Mouse (Mus musculus) bone marrow, adult 2 months (tissue): ENCODE results near the gene Ick. TPM values are rescaled to one million over a fixed set of nuclear protein-coding genes. Genes with fewer than 3 reads are reported as not detected.

ENCODE experiments used
- H3K27ac ChIP-seq: fragments of 200-500 bp; 2 replicates; pipeline ENCODE4 v1.5.1; 2012; ENCODE audit warnings: low read depth, mild to moderate bottlenecking, control low read depth, inconsistent platforms, low read length; ENCODE audit not compliant: control insufficient read depth, poor library complexity, insufficient read depth
- H3K4me1 ChIP-seq: fragments of 200-500 bp; 2 replicates; pipeline ENCODE4 v1.6.1; 2011; ENCODE audit warnings: low read length; ENCODE audit not compliant: control insufficient read depth, insufficient read depth
- H3K4me3 ChIP-seq: fragments of 200-500 bp; replicated peaks from 2 replicates; pipeline ENCODE3; 2011; ENCODE audit warnings: mild to moderate bottlenecking, low read depth, low read length, control low read depth; ENCODE audit not compliant: control insufficient read depth
- CTCF ChIP-seq: fragments of 200-500 bp; IDR thresholded peaks from 2 replicates; pipeline ENCODE4 v1.5.1; 2011; ENCODE audit warnings: low read length, control low read depth; ENCODE audit not compliant: control insufficient read depth, insufficient read depth
- POLR2A ChIP-seq: fragments of 200-500 bp; IDR thresholded peaks from 2 replicates; pipeline ENCODE4 v1.6.1; 2011; ENCODE audit warnings: low read depth, mild to moderate bottlenecking, control low read depth, low read length, borderline replicate concordance; ENCODE audit not compliant: control insufficient read depth
- WGBS: fragments of 180-500 bp; shearing (Covaris S2); methylation state at CpG from one replicate; pipeline ENCODE4 v1.1.7; 2018; 5-methylcytosine and 5-hydroxymethylcytosine counted together
- polyA plus RNA-seq: library from polyadenylated mRNA; stranded (reverse); fragments of >200 nt; gene quantifications from 2 replicates; pipeline ENCODE4 v1.2.4, GENCODE M21; 2011; ENCODE audit warnings: low replicate concordance; ENCODE audit not compliant: missing spikeins, insufficient read depth, insufficient read length

The Ick gene
- polyA plus RNA-seq, 1 experiment: 6.5 TPM

DNA sequence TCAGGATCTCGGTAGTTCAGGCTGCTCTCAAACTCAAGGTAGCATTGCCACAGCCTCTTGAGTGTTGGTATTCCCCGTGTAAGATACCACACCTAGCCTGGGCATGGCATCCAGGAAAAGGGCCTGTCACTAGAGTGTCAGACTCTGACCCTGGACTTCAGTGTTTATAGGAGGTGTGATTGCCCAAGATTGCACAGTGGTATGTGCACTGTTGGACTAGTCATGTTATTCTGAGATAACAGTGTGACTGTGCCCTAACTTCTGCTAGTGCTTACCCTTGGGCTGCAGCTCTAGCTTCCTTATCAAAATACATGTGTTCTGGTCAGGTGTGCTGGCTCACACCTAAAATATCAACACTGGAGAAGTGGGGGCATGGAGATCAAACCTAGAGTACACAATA is 8.7 kb downstream of the Ick start:
- TF ChIP-seq CTCF (no peak), POLR2A (no peak)
- WGBS: 76% methylated on average over 2 of the region's 2 CpGs
- no peak overlapping the region for H3K4me3 ChIP-seq
- H3K4me1 ChIP-seq: no peaks in the 10 kb centered on the region
- no peak overlapping the region for H3K27ac ChIP-seq

DNA sequence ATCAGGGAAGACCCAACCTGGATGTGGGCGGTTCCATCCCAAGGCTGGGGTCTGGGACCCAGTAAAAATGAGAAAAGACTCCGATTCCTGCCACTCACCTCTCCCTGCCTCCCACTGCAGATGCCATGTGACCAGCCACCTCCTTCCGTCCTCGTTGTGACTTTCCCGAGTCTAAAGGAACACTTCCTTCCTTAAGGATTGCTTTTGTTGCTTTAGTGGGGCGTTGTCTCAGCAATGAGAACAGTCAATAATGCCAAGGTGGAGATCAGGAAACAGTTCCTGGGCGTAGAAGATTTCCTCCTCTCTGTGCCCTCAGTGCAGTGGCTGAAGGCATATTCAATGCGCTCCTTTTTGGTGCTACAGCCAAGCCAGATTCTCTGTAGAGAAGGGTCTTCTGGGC is 12.4 kb downstream of the Ick start:
- Histone ChIP-seq H3K4me1 (no peaks in the 10 kb centered on the region), H3K4me3 (no peak overlapping the region), H3K27ac (no peak overlapping the region)
- TF ChIP-seq CTCF: no peak
- WGBS: 84% methylated on average over 8 of the region's 8 CpGs

DNA sequence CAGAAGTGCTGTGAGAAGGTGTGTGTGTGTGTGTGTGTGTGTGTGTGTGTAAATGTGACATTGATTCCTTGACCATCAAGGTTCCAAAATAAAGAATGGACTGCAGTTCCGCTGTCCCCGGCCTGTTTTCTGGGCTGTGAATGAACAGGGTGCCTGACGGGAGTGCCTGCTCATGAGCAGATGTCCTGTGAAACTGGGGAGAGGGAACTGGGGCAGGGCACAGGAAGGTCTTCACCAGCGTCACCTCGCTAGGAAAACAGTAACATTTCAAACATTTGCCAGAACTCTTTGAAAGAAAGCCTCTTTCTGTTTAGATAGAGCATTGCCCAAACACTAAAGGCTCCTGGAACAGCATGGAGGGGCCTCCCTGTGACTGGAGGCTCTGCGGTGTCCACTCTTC is 13.0 kb downstream of the Ick start:
- WGBS: 88% methylated on average over 6 of the region's 6 CpGs
- H3K27ac ChIP-seq: no peak overlapping the region
- no peak for TF ChIP-seq CTCF
- no peak for TF ChIP-seq POLR2A
- no peak overlapping the region for H3K4me3 ChIP-seq
- no peaks in the 10 kb centered on the region for H3K4me1 ChIP-seq

DNA sequence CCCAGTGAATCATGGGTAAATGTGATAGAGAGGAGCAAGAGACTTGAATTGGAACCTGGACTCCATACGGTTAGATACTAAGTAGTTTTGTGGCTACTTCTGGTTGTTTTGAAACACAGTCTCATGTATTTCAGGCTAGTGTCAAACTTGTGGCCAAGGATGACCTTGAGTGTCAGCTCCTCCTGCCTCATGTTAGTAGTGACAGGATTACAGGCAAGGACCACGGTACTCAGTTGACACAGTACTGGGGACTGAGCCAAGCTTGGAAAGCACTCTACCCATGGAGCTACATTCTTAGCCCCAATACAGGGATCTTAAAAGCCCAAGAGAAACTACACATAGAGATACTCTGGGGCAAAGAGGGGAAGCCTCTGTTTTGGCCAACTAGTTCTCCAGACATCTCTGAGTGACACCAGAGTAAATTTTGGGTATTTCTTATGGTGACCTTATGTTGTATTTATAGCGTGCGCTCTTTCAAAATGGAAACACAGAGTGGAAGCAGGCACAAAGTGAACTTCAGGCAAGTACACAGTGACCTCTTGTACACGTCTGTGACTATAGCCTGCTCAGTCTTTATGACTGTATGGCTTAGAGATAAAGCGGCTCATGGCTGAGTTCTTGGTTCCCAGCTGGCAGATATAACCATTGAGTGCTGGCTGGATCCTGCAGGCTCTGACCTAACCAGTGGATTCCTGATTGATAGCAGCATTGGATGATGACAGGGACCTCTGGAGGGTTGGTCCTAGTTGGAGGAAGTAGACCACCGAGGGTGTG is 14.1 kb downstream of the Ick start:
- no peak for TF ChIP-seq CTCF
- no peak for TF ChIP-seq POLR2A
- 84% methylated on average over 7 of the region's 7 CpGs for WGBS
- H3K27ac ChIP-seq: no peak overlapping the region
- H3K4me3 ChIP-seq: no peak overlapping the region
- no peaks in the 10 kb centered on the region for H3K4me1 ChIP-seq

DNA sequence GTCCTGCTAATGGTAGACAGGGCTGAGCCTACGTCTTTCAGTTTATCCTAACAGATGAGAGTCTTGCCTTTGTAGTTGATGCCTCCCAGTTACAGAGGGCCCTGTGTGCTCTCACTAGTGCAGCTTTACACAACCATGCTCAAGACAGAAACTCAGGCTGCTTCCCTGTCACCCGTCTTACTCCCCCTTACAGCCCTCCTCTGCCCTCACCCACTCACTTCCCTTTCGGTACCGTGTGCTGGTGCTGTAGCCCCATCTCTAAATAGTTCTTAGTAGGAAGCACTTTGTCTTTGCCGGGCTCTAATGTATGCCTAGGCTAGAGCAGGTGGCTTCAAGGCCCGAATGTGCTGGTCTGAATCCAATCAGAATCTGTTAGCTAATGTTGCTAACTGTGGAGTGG is 15.3 kb downstream of the Ick start:
- TF ChIP-seq CTCF: no peak
- no peak overlapping the region; the same call in 1 of the 2 replicates for H3K27ac ChIP-seq
- 43% methylated on average over 6 of the region's 6 CpGs for WGBS
- no peaks in the 10 kb centered on the region for H3K4me1 ChIP-seq
- no peak overlapping the region for H3K4me3 ChIP-seq

DNA sequence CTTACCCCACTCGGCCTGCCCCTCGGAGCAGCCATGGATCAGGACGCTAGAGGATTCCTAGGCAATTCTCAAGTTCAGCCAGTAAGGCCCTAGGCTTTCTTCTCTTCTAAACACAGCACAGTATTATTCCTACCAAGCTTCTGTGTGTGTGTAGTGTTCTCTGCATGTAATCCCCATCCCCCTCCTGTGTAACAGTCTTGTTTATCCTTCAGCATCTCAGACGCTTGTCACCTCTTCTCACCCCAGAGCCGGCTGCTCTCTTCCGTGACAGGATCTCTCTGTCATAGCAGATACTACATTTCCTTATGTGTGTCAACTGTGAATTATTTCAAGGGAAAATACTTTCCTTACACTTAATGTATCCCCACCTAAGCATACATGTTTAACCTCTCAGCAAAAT is 17.0 kb downstream of the Ick start:
- no peaks in the 10 kb centered on the region for H3K4me1 ChIP-seq
- 84% methylated on average over 6 of the region's 6 CpGs for WGBS
- TF ChIP-seq POLR2A: no peak
- TF ChIP-seq CTCF: no peak

DNA sequence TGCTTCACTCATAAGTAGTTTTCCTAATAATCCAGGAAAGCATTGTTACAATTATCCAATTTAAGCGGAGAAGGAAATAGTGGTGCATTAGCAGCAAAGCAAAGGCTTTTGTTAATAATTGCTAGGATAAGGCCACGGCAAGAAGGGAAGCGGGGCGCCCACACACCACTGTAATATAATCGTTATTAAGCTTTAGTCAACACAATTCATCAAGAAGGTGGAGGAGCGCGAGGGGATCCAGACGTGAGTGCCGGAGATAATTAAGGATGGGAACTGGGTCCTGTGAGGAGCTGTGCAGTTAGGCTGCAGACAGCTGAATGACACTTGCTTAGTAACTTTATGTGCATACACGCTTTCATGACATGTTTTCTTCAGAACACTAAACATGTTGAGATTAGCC is 17.7 kb downstream of the Ick start:
- WGBS: 90% methylated on average over 10 of the region's 10 CpGs
- H3K4me3 ChIP-seq: no peak overlapping the region
- H3K4me1 ChIP-seq: no peaks in the 10 kb centered on the region
- H3K27ac ChIP-seq: no peak overlapping the region
- TF ChIP-seq POLR2A (no peak), CTCF (no peak)

More for the DNA sequence above, 17.0 kb downstream of the Ick start:
- no peak overlapping the region for H3K27ac ChIP-seq
- H3K4me3 ChIP-seq: no peak overlapping the region

DNA sequence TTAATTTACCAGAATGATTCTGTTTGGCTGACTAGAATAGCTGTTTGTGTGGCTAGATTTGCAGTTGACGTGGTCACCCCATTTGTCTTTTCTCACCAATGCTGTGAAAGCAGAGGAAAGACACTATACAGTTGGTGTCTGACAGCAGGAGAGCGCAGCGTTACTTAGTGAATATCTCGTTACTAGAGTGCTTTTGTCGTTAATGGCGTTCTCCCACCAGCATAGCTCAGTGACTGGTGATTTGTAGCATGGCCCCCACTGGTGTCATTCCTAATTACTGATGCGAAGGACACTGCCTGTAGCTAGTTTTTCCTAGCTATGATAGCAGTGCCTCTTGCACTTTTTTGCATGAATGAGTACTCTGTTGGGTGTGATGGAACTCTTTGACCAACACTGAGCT is 26.7 kb downstream of the Ick start:
- Histone ChIP-seq H3K4me1 (no peaks in the 10 kb centered on the region), H3K27ac (no peak overlapping the region)
- 92% methylated on average over 7 of the region's 7 CpGs for WGBS

DNA sequence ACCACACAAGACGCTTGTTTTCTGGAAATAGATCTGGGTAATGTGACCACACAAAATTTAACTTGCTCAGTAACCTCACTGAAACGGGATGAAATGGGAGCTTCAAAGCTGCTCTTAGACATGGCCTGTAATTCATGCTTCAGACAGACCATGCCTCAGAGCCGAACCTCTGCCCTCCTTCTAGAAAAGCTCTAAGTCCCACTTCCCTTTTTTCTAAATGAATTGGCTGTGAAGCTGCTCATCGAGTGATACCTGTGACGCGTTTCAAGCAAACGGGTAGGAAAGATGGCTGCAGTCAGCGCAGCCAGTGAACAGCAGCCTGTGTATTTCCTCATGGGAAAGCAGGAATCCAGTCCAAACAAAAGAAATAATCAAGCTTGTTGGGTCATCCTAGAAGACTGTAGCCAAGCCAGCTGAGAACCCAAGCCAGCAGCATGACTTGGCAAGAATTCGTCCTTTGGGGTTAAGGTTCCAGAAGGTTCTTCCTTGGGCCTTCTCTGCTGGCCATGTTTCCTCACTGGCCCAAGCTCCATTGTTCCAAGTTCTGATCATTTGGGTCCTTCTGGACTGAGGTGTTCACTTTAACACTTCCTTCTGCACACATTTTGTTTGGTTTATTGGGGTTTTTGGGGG is 29.2 kb downstream of the Ick start:
- WGBS: 54% methylated on average over 9 of the region's 9 CpGs

More for the DNA sequence above, 26.7 kb downstream of the Ick start:
- no peak overlapping the region for H3K4me3 ChIP-seq
- TF ChIP-seq POLR2A (no peak), CTCF (no peak)

More for the DNA sequence above, 29.2 kb downstream of the Ick start:
- no peaks in the 10 kb centered on the region for H3K4me1 ChIP-seq
- TF ChIP-seq POLR2A (no peak), CTCF (no peak)
- no peak overlapping the region for H3K4me3 ChIP-seq
- H3K27ac ChIP-seq: no peak overlapping the region
